Mouse (Mus musculus) retina, adult 2 months (tissue): Measurements from ENCODE around the gene Adi1.

ENCODE experiments used
- DNase-seq: peaks from one replicate; pipeline ENCODE4 v3.0.0-alpha.2; 2012; ENCODE audit warnings: low read depth, low spot score

The Adi1 gene

GRCm38 (mm10) chr12:28675121-28675924 is at the start of gene Adi1:
Gene Adi1, plus strand, starts transcription at chr12:28675231.
- DNase-seq = peak; percentile 51

- no peak for DNase-seq
Observed at GRCm38 (mm10) chr12:28625407-28625806, 49.6 kb upstream of the Adi1 start.

GRCm38 (mm10) chr12:28627092-28627491 is 47.9 kb upstream of the Adi1 start:
- no peak for DNase-seq

GRCm38 (mm10) chr12:28628436-28628835 is 46.6 kb upstream of the Adi1 start:
- DNase-seq = no peak

- DNase-seq = no peak
Observed at GRCm38 (mm10) chr12:28635058-28635534, 39.9 kb upstream of the Adi1 start.

- DNase-seq = peak; percentile 94
Observed at GRCm38 (mm10) chr12:28635535-28636476, 39.2 kb upstream of the Adi1 start, which contains the start of gene Rps7. Gene Rps7, minus strand, starts transcription at chr12:28635953.

- no peak for DNase-seq
Observed at GRCm38 (mm10) chr12:28636543-28636942, 38.5 kb upstream of the Adi1 start.

- DNase-seq = no peak
Observed at GRCm38 (mm10) chr12:28638778-28639177, 36.3 kb upstream of the Adi1 start.

GRCm38 (mm10) chr12:28649141-28650110 is 25.6 kb upstream of the Adi1 start, which contains the start of gene Rnaseh1:
Gene Rnaseh1, plus strand, starts transcription at chr12:28649602.
- DNase-seq = peak; percentile 72

- DNase-seq = no peak
Observed at GRCm38 (mm10) chr12:28662628-28663027, 12.4 kb upstream of the Adi1 start.

- no peak for DNase-seq
Observed at GRCm38 (mm10) chr12:28666734-28667133, 8.3 kb upstream of the Adi1 start.

- no peak for DNase-seq
Observed at GRCm38 (mm10) chr12:28667287-28667686, 7.7 kb upstream of the Adi1 start.

- DNase-seq = no peak
Observed at GRCm38 (mm10) chr12:28674038-28674720, 852 bp upstream of the Adi1 start.

GRCm38 (mm10) chr12:28675925-28676209 is 836 bp downstream of the Adi1 start:
- no peak for DNase-seq

GRCm38 (mm10) chr12:28684674-28685073 is 9.6 kb downstream of the Adi1 start:
- no peak for DNase-seq

GRCm38 (mm10) chr12:28685771-28686170 is 10.7 kb downstream of the Adi1 start:
- no peak for DNase-seq

GRCm38 (mm10) chr12:28686199-28686879 is 11.3 kb downstream of the Adi1 start:
- DNase-seq = no peak

- DNase-seq = no peak
Observed at GRCm38 (mm10) chr12:28688996-28689395, 14.0 kb downstream of the Adi1 start.

GRCm38 (mm10) chr12:28690730-28691129 is 15.7 kb downstream of the Adi1 start:
- DNase-seq = no peak

- no peak for DNase-seq
Observed at GRCm38 (mm10) chr12:28693738-28694137, 18.7 kb downstream of the Adi1 start.
